Mouse (Mus musculus): ENCODE data around the gene Hist1h4a.
"Not testable (repeated sequence)": the region's sequence is repeated elsewhere in the genome, so short reads cannot be mapped to it uniquely, and the experiment has no call there.

Gene Hist1h4a

GRCm38 (mm10) chr13:23740910-23741309 lies 20.1 kb downstream of the Hist1h4a start:
- DNase-seq (ENCODE audit: low spot score) = no peak

- no peak for DNase-seq (ENCODE audit: low spot score)
These were observed 20.7 kb downstream of the Hist1h4a start for GRCm38 (mm10) chr13:23740256-23740840.

GRCm38 (mm10) chr13:23739922-23740252 lies 21.1 kb downstream of the Hist1h4a start:
- DNase-seq (ENCODE audit: low spot score) = no peak

GRCm38 (mm10) chr13:23739069-23739921 lies 21.7 kb downstream of the Hist1h4a start:
- peak; percentile 98 for DNase-seq (ENCODE audit: low spot score)

- DNase-seq (ENCODE audit: low spot score) = peak; percentile 93
These were observed 22.4 kb downstream of the Hist1h4a start, which contains the start of gene Hist1h1c for GRCm38 (mm10) chr13:23738677-23739068. Gene Hist1h1c, plus strand, starts transcription at chr13:23738808.

- no peak for DNase-seq (ENCODE audit: low spot score)
These were observed 23.0 kb downstream of the Hist1h4a start for GRCm38 (mm10) chr13:23738041-23738440.

GRCm38 (mm10) chr13:23737091-23737490 lies 23.9 kb downstream of the Hist1h4a start:
- no peak for DNase-seq (ENCODE audit: low spot score)

- peak; percentile 48 for DNase-seq (ENCODE audit: low spot score)
These were observed 28.8 kb downstream of the Hist1h4a start for GRCm38 (mm10) chr13:23732156-23732804.

- peak; percentile 73 for DNase-seq (ENCODE audit: low spot score)
These were observed 30.6 kb downstream of the Hist1h4a start for GRCm38 (mm10) chr13:23730479-23730878.

- DNase-seq (ENCODE audit: low spot score) = no peak
These were observed 31.3 kb downstream of the Hist1h4a start for GRCm38 (mm10) chr13:23729706-23730105.

GRCm38 (mm10) chr13:23729192-23729525 lies 31.9 kb downstream of the Hist1h4a start:
- DNase-seq (ENCODE audit: low spot score) = no peak

GRCm38 (mm10) chr13:23728472-23729191 lies 32.4 kb downstream of the Hist1h4a start:
- no peak for DNase-seq (ENCODE audit: low spot score)

- DNase-seq (ENCODE audit: low spot score) = no peak
These were observed 35.8 kb downstream of the Hist1h4a start for GRCm38 (mm10) chr13:23725213-23725612.

- no peak for DNase-seq (ENCODE audit: low spot score)
These were observed 36.8 kb downstream of the Hist1h4a start for GRCm38 (mm10) chr13:23724239-23724638.

- not testable (repeated sequence) for DNase-seq (ENCODE audit: low spot score)
These were observed 43.3 kb downstream of the Hist1h4a start for GRCm38 (mm10) chr13:23717593-23718245.

- DNase-seq (ENCODE audit: low spot score) = no peak
These were observed 43.9 kb downstream of the Hist1h4a start for GRCm38 (mm10) chr13:23717176-23717575.

- no peak for DNase-seq (ENCODE audit: low spot score)
These were observed 44.6 kb downstream of the Hist1h4a start for GRCm38 (mm10) chr13:23716261-23717042.
